Mouse (Mus musculus) neural tube, embryonic 12.5 days (tissue): Measurements from ENCODE around the gene Zfp551. TPM values are rescaled to one million over a fixed set of nuclear protein-coding genes. Genes with fewer than 3 reads are reported as not detected.
A peak's percentile ranks its signal among the peaks of the same experiment; 100 is the strongest.

Experiments
- ATAC-seq: fragments of 200-750 bp; cut with Nextera tagmentation; 2 replicates; pipeline ENCODE4 v1.8.0; 2017; ENCODE audit warnings: low read depth, mild to moderate bottlenecking, moderate TSS enrichment, moderate library complexity; ENCODE audit not compliant: low FRiP score
- H3K27ac ChIP-seq: fragments of 300-500 bp; sonication (generic); 2 replicates; pipeline ENCODE4 v1.5.1; 2016
- H3K27me3 ChIP-seq: fragments of 300-500 bp; sonication (generic); replicated peaks from 2 replicates; pipeline ENCODE4 v1.6.1; 2016; ENCODE audit warnings: mild to moderate bottlenecking
- H3K36me3 ChIP-seq: fragments of 300-500 bp; sonication (generic); 2 replicates; pipeline ENCODE4 v1.6.1; 2016; ENCODE audit warnings: mild to moderate bottlenecking
- H3K4me1 ChIP-seq: fragments of 300-500 bp; sonication (generic); 2 replicates; pipeline ENCODE4 v1.6.1; 2016
- H3K4me2 ChIP-seq: fragments of 300-500 bp; sonication (generic); replicated peaks from 2 replicates; pipeline ENCODE4 v1.6.1; 2016; ENCODE audit warnings: mild to moderate bottlenecking
- H3K4me3 ChIP-seq: fragments of 300-500 bp; sonication (generic); 2 replicates; pipeline ENCODE4 v1.5.1; 2016
- H3K9ac ChIP-seq: fragments of 300-500 bp; sonication (generic); 2 replicates; pipeline ENCODE4 v1.6.1; 2016; ENCODE audit warnings: mild to moderate bottlenecking
- H3K9me3 ChIP-seq: fragments of 300-500 bp; sonication (generic); 2 replicates; pipeline ENCODE4 v1.6.1; 2016; ENCODE audit warnings: mild to moderate bottlenecking
- WGBS: fragments of 180-500 bp; shearing (Covaris S2); methylation state at CpG from one replicate; pipeline ENCODE4 v1.1.7; 2016; 5-methylcytosine and 5-hydroxymethylcytosine counted together
- polyA plus RNA-seq: library from polyadenylated mRNA; unstranded; fragments of >200 nt; fragmentation: Nextera tagmentation; extraction: Ambion mirVana; gene quantifications from 2 replicates; pipeline ENCODE4 v1.2.1, GENCODE M21; 2016

Zfp551 gene
- 4.9 and 5.3 TPM in 2 replicates for polyA plus RNA-seq

DNA sequence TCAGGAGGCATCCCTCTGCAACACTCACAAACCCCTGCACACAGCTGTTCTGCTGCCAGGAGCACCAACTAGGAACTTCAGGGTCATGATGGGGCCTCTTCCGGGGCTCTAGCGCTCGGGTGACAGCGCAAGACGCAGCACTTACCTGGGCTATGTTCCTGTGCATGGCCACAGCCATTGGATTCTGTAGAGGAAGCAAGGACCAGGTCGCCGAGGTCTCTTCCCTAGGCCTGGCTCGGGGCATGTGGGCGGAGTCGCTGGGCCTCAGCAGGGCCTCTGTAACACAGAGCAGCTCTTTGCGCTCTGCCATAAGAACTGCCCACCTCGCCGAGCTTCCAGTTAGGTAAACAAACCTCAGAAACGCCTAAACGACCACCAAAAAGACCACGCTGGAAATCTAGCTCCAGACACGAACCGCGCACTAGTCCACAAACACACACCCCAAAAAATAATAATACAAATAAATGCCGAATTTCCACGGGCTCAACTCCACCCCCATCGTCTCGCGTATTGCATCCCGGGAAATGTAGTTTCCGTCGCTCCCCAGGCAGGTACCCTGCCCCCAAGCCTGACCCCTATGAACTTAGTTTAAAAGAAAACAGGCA is at the start of gene Zfp551:
Zfp551 (minus strand) TSS at position 507 of the 605 bp plus-strand sequence.
- Histone ChIP-seq H3K27ac (no peak within 1 kb of the TSS), H3K4me1 (peaks cover 6% of the 10 kb centered on the region), H3K27me3 (no peaks in the 10 kb centered on the region), H3K9me3 (no peaks in the 10 kb centered on the region), H3K4me2 (peak within 1 kb of the TSS; percentile 63), H3K9ac (peak within 1 kb of the TSS; percentile 62), H3K36me3 (0 out of 2 replicates have a peak, but pooled peaks cover 6% of the 10 kb centered on the region), H3K4me3 (peak within 1 kb of the TSS; percentile 51)
- ATAC-seq: peak; percentile 94
- WGBS: under 1% methylated on average over 27 of the region's 27 CpGs

DNA sequence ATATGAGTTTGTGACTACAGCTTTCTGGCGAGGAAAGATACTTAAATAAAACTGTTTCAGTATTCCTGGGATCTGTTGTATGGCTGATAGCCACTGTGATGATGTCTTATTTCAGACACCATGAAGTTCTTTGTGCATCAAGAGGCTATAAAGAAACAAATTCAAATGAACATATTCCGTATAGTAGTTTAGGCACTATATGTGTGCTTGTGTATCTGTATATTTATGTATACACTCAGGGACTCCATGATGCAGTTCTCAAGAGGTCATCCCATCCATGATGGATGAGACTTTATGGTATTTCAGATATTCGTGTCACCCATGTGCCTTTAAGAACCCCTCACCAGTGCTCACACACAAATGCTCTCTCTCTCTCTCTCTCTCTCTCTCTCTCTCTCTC is 304 bp upstream of the Zfp551 start:
- H3K4me2 ChIP-seq: peak overlapping the region; percentile 63
- ATAC-seq: peak; percentile 21; the same call in 1 of the 2 replicates
- H3K36me3 ChIP-seq: 0 out of 2 replicates have a peak, but pooled peaks cover 6% of the 10 kb centered on the region
- no peak overlapping the region for H3K9ac ChIP-seq
- no peaks in the 10 kb centered on the region for H3K9me3 ChIP-seq
- H3K4me3 ChIP-seq: peak overlapping the region; percentile 51
- no peak overlapping the region for H3K27ac ChIP-seq
- H3K27me3 ChIP-seq: no peaks in the 10 kb centered on the region
- peaks cover 6% of the 10 kb centered on the region for H3K4me1 ChIP-seq
- 60% methylated on average over 3 of the region's 3 CpGs for WGBS

DNA sequence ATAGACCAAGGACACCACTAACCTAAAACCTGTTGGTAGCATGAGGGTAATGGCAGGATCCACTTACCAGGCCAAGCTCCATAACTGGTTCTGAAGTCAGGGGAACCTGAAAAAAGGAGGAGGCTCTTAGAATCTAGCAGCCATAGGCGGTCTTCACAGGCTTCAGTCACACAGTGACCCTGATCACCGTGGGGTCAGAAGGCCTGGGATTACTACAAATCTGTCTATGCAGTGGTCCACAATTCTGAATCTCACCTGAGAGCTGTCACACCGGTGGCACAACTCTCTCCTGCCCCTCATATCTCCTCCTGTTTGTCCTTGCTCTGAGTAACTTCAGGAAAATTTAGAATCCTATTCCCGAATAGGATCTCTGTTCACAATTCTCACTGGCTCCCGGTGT is 810 bp downstream of the Zfp551 start:
- 63% methylated on average over 5 of the region's 5 CpGs for WGBS
- peak; percentile 51 for ATAC-seq
- H3K4me3 ChIP-seq: peak overlapping the region; percentile 51

DNA sequence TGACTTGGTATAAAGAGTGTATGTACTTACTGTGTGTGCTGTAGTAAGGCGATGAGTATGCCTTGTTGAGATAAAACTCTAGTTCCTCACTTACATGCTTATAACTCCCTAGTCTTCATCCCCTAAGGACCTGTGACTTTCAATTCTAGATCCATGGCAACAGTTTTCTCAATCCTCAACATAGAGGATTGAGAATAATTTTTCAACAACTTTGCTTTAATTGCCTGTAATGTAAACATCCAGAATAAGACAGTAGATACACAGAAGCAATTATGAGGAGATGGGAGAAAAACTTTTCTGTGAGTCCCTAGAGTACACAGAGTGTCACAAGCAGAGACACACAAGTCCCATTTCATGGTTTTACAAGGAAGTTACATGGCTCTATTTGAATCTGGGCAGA is 53.4 kb downstream of the Zfp551 start, which contains the start of gene Vmn1r84:
Vmn1r84 (minus strand) TSS at position 101 of the 400 bp plus-strand sequence.
- Histone ChIP-seq H3K9ac (no peak within 1 kb of the TSS), H3K9me3 (peaks cover 3% of the 10 kb centered on the region; the same call in 1 of the 2 replicates), H3K27ac (no peak within 1 kb of the TSS), H3K4me3 (no peak within 1 kb of the TSS), H3K4me1 (no peaks in the 10 kb centered on the region), H3K36me3 (no peaks in the 10 kb centered on the region), H3K4me2 (no peak within 1 kb of the TSS), H3K27me3 (no peaks in the 10 kb centered on the region)
- 69% methylated on average over 1 of the region's 1 CpGs for WGBS
- no peak for ATAC-seq

More for the DNA sequence above, 810 bp downstream of the Zfp551 start:
- H3K4me2 ChIP-seq: peak overlapping the region; percentile 63
- peaks cover 6% of the 10 kb centered on the region for H3K4me1 ChIP-seq
- peak overlapping the region; percentile 62 for H3K9ac ChIP-seq
- H3K27me3 ChIP-seq: no peaks in the 10 kb centered on the region
- H3K9me3 ChIP-seq: no peaks in the 10 kb centered on the region
- no peak overlapping the region for H3K27ac ChIP-seq
- H3K36me3 ChIP-seq: peaks cover 11% of the 10 kb centered on the region

Other genes starting within 250 kb of the Zfp551 start
- gene Vmn1r80, start 233.5 kb downstream of the Zfp551 start, polyA plus RNA-seq: not detected in 2 replicates
- gene Vmn1r81, start 154.5 kb downstream of the Zfp551 start, polyA plus RNA-seq: not detected in 2 replicates
- not detected in 2 replicates for gene Vmn1r82, start 122.3 kb downstream of the Zfp551 start, polyA plus RNA-seq
- gene Vmn1r83, start 93.3 kb downstream of the Zfp551 start, polyA plus RNA-seq: not detected in 2 replicates
- gene Vmn1r84, start 53.5 kb downstream of the Zfp551 start, polyA plus RNA-seq: 0.05 TPM in 1 of 2 replicates, not detected in the other
- 42.3 and 47.6 TPM in 2 replicates for gene Zfp606, start 55.5 kb upstream of the Zfp551 start, polyA plus RNA-seq
- not detected in 2 replicates for gene 2900092C05Rik, start 89.8 kb upstream of the Zfp551 start, polyA plus RNA-seq
- 0.08 TPM in 1 of 2 replicates, not detected in the other for gene Vmn2r53, start 186.0 kb upstream of the Zfp551 start, polyA plus RNA-seq
- not detected in 2 replicates for gene Vmn2r54, start 217.6 kb upstream of the Zfp551 start, polyA plus RNA-seq